Mouse (Mus musculus): ENCODE data around the gene Aen. TPM values are rescaled to one million over a fixed set of nuclear protein-coding genes. Genes with fewer than 3 reads are reported as not detected.

Gene Aen
- polyA plus RNA-seq, 2 experiments = 12.6 to 14.0 TPM

DNA sequence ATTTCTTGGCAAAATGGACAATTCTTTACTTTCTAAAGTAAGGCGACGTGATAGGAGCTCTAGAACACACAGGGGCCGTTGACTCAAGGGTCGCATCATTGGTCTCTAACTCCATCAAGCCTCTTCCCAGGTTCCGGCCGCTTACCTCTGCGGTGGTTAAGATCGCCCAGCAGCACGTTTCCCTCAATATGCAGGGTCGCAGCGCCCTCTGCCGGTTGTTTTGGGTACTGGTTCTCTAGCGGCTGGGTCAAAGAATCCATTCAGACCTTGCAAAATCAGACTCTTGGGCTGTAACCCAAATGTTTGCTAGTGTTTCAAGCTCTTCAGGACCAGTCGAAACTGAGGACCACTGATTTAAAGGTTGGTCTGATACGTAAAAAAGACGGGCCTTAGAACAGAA lies 5.0 kb upstream of the Aen start:
- Histone ChIP-seq H3K4me3 (ENCODE audit: insufficient read depth in 1 of 2, low read depth in 2 of 2, low read length in 2 of 2) (no peak overlapping the region), H3K27me3 (ENCODE audit: control insufficient read depth, insufficient read depth, low read length) (peaks cover 3% of the 10 kb centered on the region), H3K4me1 (replicated peaks; ENCODE audit: control insufficient read depth in 2 of 2, insufficient read depth in 2 of 2, low read length in 1 of 2) (peaks cover 5 to 6% of the 10 kb centered on the region in 2 experiments; a peak in 3 of 4 replicates), H3K9me3 (ENCODE audit: control insufficient read depth, low read length) (no peaks in the 10 kb centered on the region), H3K4me2 (ENCODE audit: low read depth) (no peak overlapping the region), H3K9ac (replicated peaks) (no peak overlapping the region), H3K36me3 (replicated peaks; ENCODE audit: control insufficient read depth, insufficient read depth, low read depth) (no peaks in the 10 kb centered on the region), H3K27ac (no peak overlapping the region)
- no peak for TF ChIP-seq EP300 (IDR thresholded peaks at IDR 0.05; ENCODE audit: low read depth)
- TF ChIP-seq CTCF (IDR thresholded peaks at IDR 0.05; ENCODE audit: low read depth) = peak; percentile 98
- DNase-seq (ENCODE audit: low read depth in 3 of 3, low spot score in 3 of 3) = peak in 2 of 3 experiments; percentile 58 to 63
- ATAC-seq (ENCODE audit: insufficient read depth) = no peak
- 3% methylated on average over 16 of the region's 16 CpGs for WGBS (ENCODE audit: insufficient replicate concordance)

DNA sequence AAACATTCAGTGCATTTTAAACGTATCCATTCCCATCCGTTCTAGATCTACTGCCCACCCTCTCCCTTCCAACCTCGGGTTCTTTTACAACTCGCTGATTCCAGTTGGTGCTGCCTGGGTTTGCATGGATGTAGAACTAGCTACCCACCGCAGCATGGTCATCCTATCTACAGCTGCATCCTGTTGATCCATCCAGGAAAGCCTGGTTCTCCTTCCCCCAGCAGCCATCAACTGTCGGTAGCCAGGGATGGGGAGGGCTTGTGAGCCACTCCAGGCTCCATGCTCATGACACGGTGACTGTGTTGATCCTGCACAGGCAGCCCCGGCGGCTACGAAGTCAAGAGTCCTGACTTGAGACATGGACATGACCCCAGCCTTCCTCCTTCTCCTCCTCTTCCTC lies 1.7 kb upstream of the Aen start:
- no peaks in the 10 kb centered on the region; the same call in 1 of the 2 replicates for H3K36me3 ChIP-seq (replicated peaks; ENCODE audit: control insufficient read depth, insufficient read depth, low read depth)
- no peak overlapping the region for H3K4me2 ChIP-seq (ENCODE audit: low read depth)
- H3K4me1 ChIP-seq (replicated peaks; ENCODE audit: control insufficient read depth in 2 of 2, insufficient read depth in 2 of 2, low read length in 1 of 2) = peaks cover 14 to 15% of the 10 kb centered on the region in 2 experiments; a peak in 3 of 4 replicates
- no peaks in the 10 kb centered on the region for H3K27me3 ChIP-seq (ENCODE audit: control insufficient read depth, insufficient read depth, low read length)
- DNase-seq (ENCODE audit: low read depth in 3 of 3, low spot score in 3 of 3) (no peak), ATAC-seq (ENCODE audit: insufficient read depth) (no peak)
- TF ChIP-seq EP300 (IDR thresholded peaks at IDR 0.05; ENCODE audit: low read depth) = no peak
- no peak for TF ChIP-seq CTCF (IDR thresholded peaks at IDR 0.05; ENCODE audit: low read depth)
- no peak overlapping the region for H3K27ac ChIP-seq
- 69% methylated on average over 10 of the region's 10 CpGs for WGBS (ENCODE audit: insufficient replicate concordance)
- no peaks in the 10 kb centered on the region for H3K9me3 ChIP-seq (ENCODE audit: control insufficient read depth, low read length)
- H3K9ac ChIP-seq (replicated peaks) = no peak overlapping the region
- no peak overlapping the region for H3K4me3 ChIP-seq (ENCODE audit: insufficient read depth in 1 of 2, low read depth in 2 of 2, low read length in 2 of 2)

DNA sequence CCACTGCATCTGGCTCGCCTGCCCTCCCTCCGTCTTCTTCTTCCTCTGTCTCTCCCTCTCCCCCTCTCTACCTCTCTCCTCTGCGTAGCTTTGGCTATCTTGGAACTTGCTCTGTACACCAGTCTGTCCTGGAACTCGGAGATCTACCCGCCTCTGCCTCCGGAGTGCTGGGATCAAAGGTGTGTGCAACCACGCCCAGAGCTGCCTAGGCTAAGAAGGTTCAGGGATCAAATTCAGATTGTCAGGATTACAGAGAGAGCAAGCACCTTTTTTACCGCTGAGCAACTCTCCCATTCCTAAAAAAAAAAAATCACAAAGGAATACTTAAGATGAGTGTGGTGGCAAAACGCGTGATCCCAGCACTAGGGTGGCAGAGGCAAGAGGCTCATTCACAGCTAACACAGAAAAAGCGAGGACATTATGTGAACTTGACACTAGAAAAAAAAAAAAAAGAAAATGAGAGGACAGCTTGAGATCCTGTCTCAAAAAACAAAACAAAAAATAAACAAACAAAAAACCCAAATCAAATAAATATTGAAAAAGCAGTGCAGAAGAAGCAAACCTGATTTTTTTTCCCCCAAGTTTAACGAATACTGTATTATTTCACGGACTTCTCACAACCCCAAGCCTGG lies 517 bp upstream of the Aen start:
- Histone ChIP-seq H3K4me2 (ENCODE audit: low read depth) (peak overlapping the region; percentile 96), H3K27ac (no peak overlapping the region), H3K9ac (replicated peaks) (peak overlapping the region; percentile 47), H3K4me1 (replicated peaks; ENCODE audit: control insufficient read depth in 2 of 2, insufficient read depth in 2 of 2, low read length in 1 of 2) (peaks cover 14 to 15% of the 10 kb centered on the region in 2 experiments; a peak in 3 of 4 replicates), H3K4me3 (ENCODE audit: insufficient read depth in 1 of 2, low read depth in 2 of 2, low read length in 2 of 2) (peak overlapping the region; percentile 70 to 96), H3K27me3 (ENCODE audit: control insufficient read depth, insufficient read depth, low read length) (no peaks in the 10 kb centered on the region), H3K9me3 (ENCODE audit: control insufficient read depth, low read length) (no peaks in the 10 kb centered on the region), H3K36me3 (replicated peaks; ENCODE audit: control insufficient read depth, insufficient read depth, low read depth) (no peaks in the 10 kb centered on the region; the same call in 1 of the 2 replicates)
- TF ChIP-seq CTCF (IDR thresholded peaks at IDR 0.05; ENCODE audit: low read depth) = no peak
- no peak for TF ChIP-seq EP300 (IDR thresholded peaks at IDR 0.05; ENCODE audit: low read depth)
- no peak for ATAC-seq (ENCODE audit: insufficient read depth)
- DNase-seq (ENCODE audit: low read depth in 3 of 3, low spot score in 3 of 3) = no peak
- WGBS (ENCODE audit: insufficient replicate concordance) = 27% methylated on average over 13 of the region's 13 CpGs

DNA sequence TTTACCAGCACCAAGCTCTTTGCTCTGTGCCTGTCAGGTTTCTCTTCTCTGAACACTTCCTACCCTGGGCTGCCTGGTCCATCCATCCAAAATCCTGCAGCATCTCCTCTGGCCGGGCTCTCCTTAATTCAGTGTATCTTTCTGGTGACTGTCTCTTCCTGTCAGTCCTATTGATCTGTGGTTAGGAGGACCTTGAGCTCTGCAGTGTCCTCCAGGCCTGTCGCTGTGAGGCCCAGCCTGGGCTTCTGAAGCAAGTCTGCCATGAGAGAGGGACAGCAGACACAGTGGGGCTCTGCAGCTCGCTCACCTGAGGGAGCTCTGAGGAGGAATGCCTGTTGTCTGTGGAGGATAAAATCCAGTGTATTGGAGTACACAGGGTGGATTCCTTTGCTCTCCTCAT lies 1.9 kb downstream of the Aen start:
- DNase-seq (ENCODE audit: low read depth in 3 of 3, low spot score in 3 of 3) (no peak), ATAC-seq (ENCODE audit: insufficient read depth) (no peak)
- Histone ChIP-seq H3K27ac (no peak overlapping the region), H3K27me3 (ENCODE audit: control insufficient read depth, insufficient read depth, low read length) (no peaks in the 10 kb centered on the region), H3K4me3 (ENCODE audit: insufficient read depth in 1 of 2, low read depth in 2 of 2, low read length in 2 of 2) (peak overlapping the region in 1 of 2 experiments; percentile 4; a peak in 1 of 4 replicates), H3K4me1 (replicated peaks; ENCODE audit: control insufficient read depth in 2 of 2, insufficient read depth in 2 of 2, low read length in 1 of 2) (peaks cover 14 to 15% of the 10 kb centered on the region in 2 experiments; a peak in 3 of 4 replicates), H3K9me3 (ENCODE audit: control insufficient read depth, low read length) (no peaks in the 10 kb centered on the region), H3K36me3 (replicated peaks; ENCODE audit: control insufficient read depth, insufficient read depth, low read depth) (peaks cover 2% of the 10 kb centered on the region), H3K4me2 (ENCODE audit: low read depth) (peak overlapping the region; percentile 96), H3K9ac (replicated peaks) (no peak overlapping the region)
- WGBS (ENCODE audit: insufficient replicate concordance) = 56% methylated on average over 3 of the region's 3 CpGs
- TF ChIP-seq CTCF (IDR thresholded peaks at IDR 0.05; ENCODE audit: low read depth) (no peak), EP300 (IDR thresholded peaks at IDR 0.05; ENCODE audit: low read depth) (no peak)

DNA sequence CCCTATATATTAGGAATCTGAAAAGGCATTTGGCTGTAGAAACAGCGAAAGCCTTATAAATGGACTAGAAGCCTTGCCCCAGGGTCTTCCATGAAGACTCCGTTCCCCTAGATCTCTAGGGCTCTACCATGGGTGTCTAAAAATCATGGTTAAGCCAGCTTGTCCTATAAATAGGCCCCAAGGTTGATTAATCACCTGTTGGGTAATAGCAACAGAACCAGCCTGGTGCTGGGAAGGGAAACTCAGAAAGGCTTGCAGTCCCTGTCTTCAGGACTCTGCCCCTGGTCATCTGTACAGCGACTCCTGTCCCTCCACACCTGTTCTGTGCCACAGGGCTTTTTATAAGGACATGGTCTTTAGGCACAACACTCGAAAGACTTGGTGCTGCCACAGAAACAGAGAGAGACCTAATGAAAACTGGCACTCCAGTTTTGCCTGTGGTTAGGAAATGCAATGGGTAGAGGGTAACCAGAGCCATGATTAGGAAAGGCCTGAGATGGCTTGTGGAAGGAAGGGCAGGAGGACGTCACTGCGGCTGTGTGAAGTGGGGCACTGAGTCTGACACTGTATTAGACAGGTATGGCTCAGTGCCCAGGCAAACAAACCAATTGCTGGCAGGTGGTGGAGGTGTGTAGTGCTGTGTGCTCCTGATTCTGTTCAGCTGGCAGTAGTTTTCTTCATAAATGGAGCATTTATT lies 7.7 kb downstream of the Aen start:
- no peak for DNase-seq (ENCODE audit: low read depth in 3 of 3, low spot score in 3 of 3)
- no peak for ATAC-seq (ENCODE audit: insufficient read depth)
- no peaks in the 10 kb centered on the region for H3K4me1 ChIP-seq (replicated peaks; ENCODE audit: control insufficient read depth in 2 of 2, insufficient read depth in 2 of 2, low read length in 1 of 2)
- H3K27me3 ChIP-seq (ENCODE audit: control insufficient read depth, insufficient read depth, low read length) = no peaks in the 10 kb centered on the region
- H3K4me2 ChIP-seq (ENCODE audit: low read depth) = no peak overlapping the region
- H3K9ac ChIP-seq (replicated peaks) = no peak overlapping the region
- no peaks in the 10 kb centered on the region for H3K9me3 ChIP-seq (ENCODE audit: control insufficient read depth, low read length)
- no peak overlapping the region for H3K27ac ChIP-seq
- 77% methylated on average over 6 of the region's 6 CpGs for WGBS (ENCODE audit: insufficient replicate concordance)
- H3K4me3 ChIP-seq (ENCODE audit: insufficient read depth in 1 of 2, low read depth in 2 of 2, low read length in 2 of 2) = no peak overlapping the region
- TF ChIP-seq CTCF (IDR thresholded peaks at IDR 0.05; ENCODE audit: low read depth) (no peak), EP300 (IDR thresholded peaks at IDR 0.05; ENCODE audit: low read depth) (no peak)
- peaks cover 3% of the 10 kb centered on the region for H3K36me3 ChIP-seq (replicated peaks; ENCODE audit: control insufficient read depth, insufficient read depth, low read depth)

All from liver, embryonic 14.5 days (tissue).